Mouse (Mus musculus): ENCODE results near the gene Gpr4.

GRCm38 (mm10) chr7:19176516-19176947, 35.8 kb upstream of the Gpr4 start:
- TF ChIP-seq CTCF (IDR thresholded peaks at IDR 0.05; ENCODE audit: extremely low read depth, insufficient read depth, insufficient read length, insufficient replicate concordance) (no peak), POLR2A (IDR thresholded peaks at IDR 0.05; ENCODE audit: low read depth, low read length) (no peak)

Measured in spleen, adult 2 months (tissue).